Mouse (Mus musculus) lung, adult 18-20 months (tissue): ENCODE data around the gene Nrbp1.

Experiments
- DNase-seq, 2 experiments: peaks; one replicate each; pipeline ENCODE4 v3.0.0; 2022; ENCODE audit warnings: mixed read lengths in 2 of 2

Nrbp1 gene

GRCm38 (mm10) chr5:31240637-31241521 lies at the start of gene Nrbp1, which contains the start of gene Gm9970:
Nrbp1 (plus strand) TSS chr5:31240864.
Gm9970 (minus strand) TSS chr5:31241232.
- DNase-seq, result peak; percentile 96 to 97

- DNase-seq, result peak in 1 of 2 experiments; percentile 81
These were observed 48.4 kb upstream of the Nrbp1 start for GRCm38 (mm10) chr5:31192045-31192938.

- DNase-seq, result peak; percentile 100
These were observed 47.6 kb upstream of the Nrbp1 start, which contains the start of the genes Snx17 and Eif2b4 for GRCm38 (mm10) chr5:31192939-31193630. Snx17 (plus strand) TSS chr5:31193227. Eif2b4 (minus strand) TSS chr5:31193430.

- DNase-seq, result no peak
These were observed 46.9 kb upstream of the Nrbp1 start for GRCm38 (mm10) chr5:31193631-31194281.

GRCm38 (mm10) chr5:31194486-31195485 lies 45.9 kb upstream of the Nrbp1 start:
- no peak for DNase-seq

GRCm38 (mm10) chr5:31195671-31196070 lies 45.0 kb upstream of the Nrbp1 start:
- DNase-seq, result no peak

GRCm38 (mm10) chr5:31196207-31196606 lies 44.5 kb upstream of the Nrbp1 start:
- no peak for DNase-seq

GRCm38 (mm10) chr5:31197072-31197471 lies 43.6 kb upstream of the Nrbp1 start:
- DNase-seq, result no peak

- DNase-seq, result no peak
These were observed 42.5 kb upstream of the Nrbp1 start for GRCm38 (mm10) chr5:31198170-31198569.

GRCm38 (mm10) chr5:31198616-31199320 lies 41.9 kb upstream of the Nrbp1 start:
- no peak for DNase-seq

- DNase-seq, result no peak
These were observed 41.3 kb upstream of the Nrbp1 start for GRCm38 (mm10) chr5:31199321-31199892.

GRCm38 (mm10) chr5:31199893-31200292 lies 40.8 kb upstream of the Nrbp1 start:
- no peak for DNase-seq

GRCm38 (mm10) chr5:31200327-31200768 lies 40.3 kb upstream of the Nrbp1 start:
- DNase-seq, result no peak

- DNase-seq, result no peak
These were observed 39.5 kb upstream of the Nrbp1 start for GRCm38 (mm10) chr5:31201042-31201741.

GRCm38 (mm10) chr5:31201742-31202590 lies 38.7 kb upstream of the Nrbp1 start, which contains the start of gene Zfp513:
Zfp513 (minus strand) TSS chr5:31202303.
- DNase-seq, result peak; percentile 98

- DNase-seq, result no peak
These were observed 37.7 kb upstream of the Nrbp1 start for GRCm38 (mm10) chr5:31202933-31203332.

- DNase-seq, result no peak
These were observed 36.8 kb upstream of the Nrbp1 start for GRCm38 (mm10) chr5:31203866-31204265.

- no peak for DNase-seq
These were observed 36.2 kb upstream of the Nrbp1 start for GRCm38 (mm10) chr5:31204421-31204820.
